Mouse (Mus musculus) CH12.LX (cell line): Measurements from ENCODE around the gene Cnbp. TPM values are rescaled to one million over a fixed set of nuclear protein-coding genes. Genes with fewer than 3 reads are reported as not detected.

Source experiments
- DNase-seq: peaks from one replicate; pipeline ENCODE4 v3.0.0-alpha.2; 2013; ENCODE audit errors: extremely low read depth
- H3K27ac ChIP-seq: 2 replicates; pipeline ENCODE4 v1.5.1; 2012; ENCODE audit warnings: low read depth, mild to moderate bottlenecking, control low read depth, moderate library complexity; ENCODE audit not compliant: insufficient read depth
- H3K27me3 ChIP-seq: replicated peaks from 2 replicates; pipeline ENCODE3; 2012; ENCODE audit warnings: inconsistent platforms
- H3K36me3 ChIP-seq, 2 experiments: replicated peaks in 1 of 2; 2 replicates each; pipeline versions ENCODE3 to v1.6.1; 2012; ENCODE audit warnings: inconsistent platforms in 1 of 2, low read length in 1 of 2, mild to moderate bottlenecking in 1 of 2, mixed read lengths in 1 of 2, moderate library complexity in 1 of 2; ENCODE audit not compliant: control insufficient read depth in 1 of 2, insufficient read depth in 1 of 2
- H3K4me1 ChIP-seq, 2 experiments: 2 replicates each; pipeline ENCODE4 v1.6.1; 2012; ENCODE audit warnings: inconsistent platforms in 1 of 2, moderate library complexity in 1 of 2; ENCODE audit not compliant: insufficient read depth in 2 of 2, control insufficient read depth in 1 of 2
- H3K4me2 ChIP-seq: 2 replicates; pipeline ENCODE4 v1.6.1; 2012; ENCODE audit warnings: low read depth, mild to moderate bottlenecking, control low read depth; ENCODE audit not compliant: poor library complexity, insufficient read depth, severe bottlenecking
- H3K4me3 ChIP-seq, 3 experiments: fragments of 150-350 bp in 1 of 3; sonication (generic) in 1 of 3; replicated peaks in 1 of 3; 2 replicates each; pipeline versions ENCODE3 to v1.5.1; 2011 to 2012; ENCODE audit warnings: low read depth in 2 of 3, low read length in 2 of 3, mild to moderate bottlenecking in 2 of 3, moderate library complexity in 2 of 3, control low read depth in 1 of 3, improper control_type of control experiment in 1 of 3, inconsistent platforms in 1 of 3, mixed read lengths in 1 of 3; ENCODE audit not compliant: poor library complexity in 1 of 3
- H3K79me2 ChIP-seq: replicated peaks from 2 replicates; pipeline ENCODE4 v1.6.1; 2012; ENCODE audit warnings: mild to moderate bottlenecking, moderate library complexity; ENCODE audit not compliant: control insufficient read depth, poor library complexity, insufficient read depth, severe bottlenecking; ENCODE audit errors: extremely low read depth
- H3K9ac ChIP-seq: 2 replicates; pipeline ENCODE4 v1.6.1; 2012; ENCODE audit warnings: low read depth, mild to moderate bottlenecking, control low read depth, moderate library complexity; ENCODE audit not compliant: insufficient read depth
- H3K9me3 ChIP-seq: replicated peaks from 2 replicates; pipeline ENCODE3; 2012; ENCODE audit warnings: low read length, inconsistent platforms, mixed read lengths
- BHLHE40 ChIP-seq: IDR thresholded peaks from 2 replicates; pipeline ENCODE4 v1.6.1; 2011; ENCODE audit warnings: mild to moderate bottlenecking, low read depth, low read length, improper control_type of control experiment
- CHD1 ChIP-seq: IDR thresholded peaks from 2 replicates; pipeline ENCODE4 v1.6.1; 2012; ENCODE audit warnings: low read depth, low read length, improper control_type of control experiment, inconsistent platforms
- CHD2 ChIP-seq: IDR thresholded peaks from 2 replicates; pipeline ENCODE4 v1.6.1; 2011; ENCODE audit warnings: low read length, improper control_type of control experiment
- CTCF ChIP-seq, 2 experiments: IDR thresholded peaks in 1 of 2; conservative IDR thresholded peaks in 1 of 2; 2 replicates each; pipeline ENCODE4 v1.5.1; 2011 to 2012; ENCODE audit warnings: low read depth in 2 of 2, low read length in 2 of 2, improper control_type of control experiment in 1 of 2, inconsistent platforms in 1 of 2, mild to moderate bottlenecking in 1 of 2, moderate library complexity in 1 of 2
- E2F4 ChIP-seq: IDR thresholded peaks from 2 replicates; pipeline ENCODE4 v1.6.1; 2011; ENCODE audit warnings: low read depth, low read length, improper control_type of control experiment; ENCODE audit not compliant: insufficient replicate concordance
- ELF1 ChIP-seq: IDR thresholded peaks from 2 replicates; pipeline ENCODE4 v1.6.1; 2014; ENCODE audit warnings: low read depth, mild to moderate bottlenecking, inconsistent platforms, low read length, improper control_type of control experiment
- EP300 ChIP-seq: IDR thresholded peaks from 2 replicates; pipeline ENCODE4 v1.6.1; 2011; ENCODE audit warnings: low read length, improper control_type of control experiment
- ETS1 ChIP-seq: conservative IDR thresholded peaks from 2 replicates; pipeline ENCODE4 v1.6.1; 2012; ENCODE audit warnings: low read depth, mild to moderate bottlenecking, inconsistent platforms, low read length, improper control_type of control experiment, moderate library complexity
- GABPA ChIP-seq: IDR thresholded peaks from 2 replicates; pipeline ENCODE4 v1.6.1; 2012; ENCODE audit warnings: low read depth, low read length, improper control_type of control experiment, inconsistent platforms; ENCODE audit not compliant: insufficient replicate concordance
- HCFC1 ChIP-seq: IDR thresholded peaks from 2 replicates; pipeline ENCODE4 v1.6.1; 2012; ENCODE audit warnings: low read depth, mild to moderate bottlenecking, inconsistent platforms, low read length, improper control_type of control experiment
- IRF4 ChIP-seq: IDR thresholded peaks from 2 replicates; pipeline ENCODE4 v1.6.1; 2014; ENCODE audit warnings: low read depth, mild to moderate bottlenecking, inconsistent platforms, low read length, improper control_type of control experiment
- JUN ChIP-seq: IDR thresholded peaks from 2 replicates; pipeline ENCODE4 v1.6.1; 2011; ENCODE audit warnings: low read depth, mild to moderate bottlenecking, low read length, improper control_type of control experiment, moderate library complexity; ENCODE audit not compliant: insufficient read depth
- JUND ChIP-seq: conservative IDR thresholded peaks from 2 replicates; pipeline ENCODE4 v1.6.1; 2011; ENCODE audit warnings: low read depth, low read length, improper control_type of control experiment
- KAT2A ChIP-seq: IDR thresholded peaks from 2 replicates; pipeline ENCODE4 v1.6.1; 2012; ENCODE audit warnings: low read length, improper control_type of control experiment, inconsistent platforms; ENCODE audit not compliant: insufficient replicate concordance
- MAFK ChIP-seq: IDR thresholded peaks from 2 replicates; pipeline ENCODE4 v1.6.1; 2011; ENCODE audit warnings: low read length, improper control_type of control experiment; ENCODE audit not compliant: insufficient replicate concordance
- MAX ChIP-seq: IDR thresholded peaks from 2 replicates; pipeline ENCODE4 v1.6.1; 2011; ENCODE audit warnings: low read length, improper control_type of control experiment
- MAZ ChIP-seq: IDR thresholded peaks from 2 replicates; pipeline ENCODE4 v1.6.1; 2012; ENCODE audit warnings: low read depth, mild to moderate bottlenecking, inconsistent platforms, low read length, improper control_type of control experiment, moderate library complexity
- MEF2A ChIP-seq: IDR thresholded peaks from 2 replicates; pipeline ENCODE4 v1.6.1; 2014; ENCODE audit warnings: low read depth, mild to moderate bottlenecking, inconsistent platforms, low read length, improper control_type of control experiment, borderline replicate concordance
- MXI1 ChIP-seq: IDR thresholded peaks from 2 replicates; pipeline ENCODE4 v1.6.1; 2011; ENCODE audit warnings: mild to moderate bottlenecking, low read depth, low read length, improper control_type of control experiment
- MYC ChIP-seq: IDR thresholded peaks from 2 replicates; pipeline ENCODE4 v1.6.1; 2011; ENCODE audit warnings: low read depth, mild to moderate bottlenecking, improper control_type of control experiment, low read length
- NELFE ChIP-seq: IDR thresholded peaks from 2 replicates; pipeline ENCODE4 v1.6.1; 2011; ENCODE audit warnings: low read depth, low read length, improper control_type of control experiment
- NRF1 ChIP-seq: IDR thresholded peaks from 2 replicates; pipeline ENCODE4 v1.6.1; 2014; ENCODE audit warnings: low read depth, mild to moderate bottlenecking, inconsistent platforms, low read length, improper control_type of control experiment, moderate library complexity
- PAX5 ChIP-seq: IDR thresholded peaks from 2 replicates; pipeline ENCODE4 v1.6.1; 2012; ENCODE audit warnings: low read length, inconsistent platforms, mixed read lengths
- POLR2A ChIP-seq: IDR thresholded peaks from 2 replicates; pipeline ENCODE4 v1.6.1; 2011; ENCODE audit warnings: low read depth, mild to moderate bottlenecking, improper control_type of control experiment, low read length
- POLR2AphosphoS2 ChIP-seq: IDR thresholded peaks from 2 replicates; pipeline ENCODE4 v1.6.1; 2011; ENCODE audit warnings: low read depth, low read length, improper control_type of control experiment
- RAD21 ChIP-seq: IDR thresholded peaks from 2 replicates; pipeline ENCODE4 v1.6.1; 2011; ENCODE audit warnings: low read depth, mild to moderate bottlenecking, low read length, improper control_type of control experiment, moderate library complexity
- RCOR1 ChIP-seq: conservative IDR thresholded peaks from 2 replicates; pipeline ENCODE4 v1.6.1; 2012; ENCODE audit warnings: low read depth, mild to moderate bottlenecking, inconsistent platforms, low read length, improper control_type of control experiment
- SIN3A ChIP-seq: IDR thresholded peaks from 2 replicates; pipeline ENCODE4 v1.6.1; 2012; ENCODE audit warnings: low read length, improper control_type of control experiment, inconsistent platforms
- SMC3 ChIP-seq: IDR thresholded peaks from 2 replicates; pipeline ENCODE4 v1.6.1; 2011; ENCODE audit warnings: low read depth, low read length, improper control_type of control experiment
- TBP ChIP-seq: conservative IDR thresholded peaks from 2 replicates; pipeline ENCODE4 v1.6.1; 2011; ENCODE audit warnings: low read depth, low read length, improper control_type of control experiment
- TCF12 ChIP-seq: IDR thresholded peaks from 2 replicates; pipeline ENCODE4 v1.6.1; 2014; ENCODE audit warnings: low read depth, mild to moderate bottlenecking, inconsistent platforms, low read length, improper control_type of control experiment
- UBTF ChIP-seq: IDR thresholded peaks from 2 replicates; pipeline ENCODE4 v1.6.1; 2012; ENCODE audit warnings: low read depth, mild to moderate bottlenecking, inconsistent platforms, low read length, improper control_type of control experiment, moderate library complexity
- USF1 ChIP-seq: IDR thresholded peaks from 2 replicates; pipeline ENCODE4 v1.6.1; 2014; ENCODE audit warnings: low read depth, mild to moderate bottlenecking, inconsistent platforms, low read length, improper control_type of control experiment
- USF2 ChIP-seq: conservative IDR thresholded peaks from 2 replicates; pipeline ENCODE4 v1.6.1; 2011; ENCODE audit warnings: low read depth, low read length, improper control_type of control experiment
- ZC3H11A ChIP-seq: IDR thresholded peaks from 2 replicates; pipeline ENCODE4 v1.6.1; 2012; ENCODE audit warnings: low read depth, mild to moderate bottlenecking, inconsistent platforms, low read length, improper control_type of control experiment
- ZMIZ1 ChIP-seq: IDR thresholded peaks from 2 replicates; pipeline ENCODE4 v1.6.1; 2012; ENCODE audit warnings: low read depth, mild to moderate bottlenecking, inconsistent platforms, low read length, improper control_type of control experiment
- dilution Hi-C: fragments of 300-500 bp; cut with MboI; formaldehyde crosslinking; loops from 2 replicates; pipeline ENCODE4 v1.14.3; 2020; ENCODE audit warnings: low sequenced_read_pairs; ENCODE audit not compliant: extremely low pct_unique_long_range_greater_than_20kb, extremely low pct_ligation_motif_present
- in situ Hi-C: fragments of 300-500 bp; cut with MboI; formaldehyde crosslinking; loops from 3 replicates; pipeline ENCODE4 v1.14.3; 2019; ENCODE audit warnings: low sequenced_read_pairs, low pct_ligation_motif_present, low pct_unique_long_range_greater_than_20kb, mixed read lengths
- polyA plus RNA-seq: library from polyadenylated mRNA; unstranded; fragments of >175 nt; gene quantifications from 2 replicates; pipeline ENCODE4 v1.2.1, GENCODE M21; 2012; ENCODE audit warnings: low read depth; ENCODE audit not compliant: insufficient read length
- total RNA-seq, 2 experiments: library from RNA; depleted of rRNA; stranded (reverse); fragments of 300-350 nt in 1 of 2; fragments of >200 nt in 1 of 2; gene quantifications; 2 replicates each; pipeline ENCODE4 v1.2.3; 2012 to 2014

Cnbp gene
- total and polyA plus RNA-seq, 3 experiments: 558 to 838 (median 649) TPM

GRCm38 (mm10) chr6:87810713-87811669 is 39.9 kb downstream of the Cnbp start:
- Histone ChIP-seq H3K27ac (peak overlapping the region; percentile 93), H3K4me3 (peak overlapping the region; percentile 75 to 94 (median 78)), H3K9me3 (no peaks in the 10 kb centered on the region), H3K27me3 (no peaks in the 10 kb centered on the region), H3K36me3 (peaks cover 12 to 41% of the 10 kb centered on the region in 2 experiments), H3K9ac (peak overlapping the region; percentile 87), H3K4me2 (peak overlapping the region; percentile 85), H3K79me2 (peaks cover 32% of the 10 kb centered on the region), H3K4me1 (peaks cover 13 to 56% of the 10 kb centered on the region in 2 experiments)
- in situ Hi-C loops: no loop called here
- no peak for TF ChIP-seq SMC3
- TF ChIP-seq PAX5: no peak
- no peak for TF ChIP-seq NELFE
- peak; percentile 46; the same call in 1 of the 2 replicates for TF ChIP-seq MEF2A
- TF ChIP-seq HCFC1: peak; percentile 34; the same call in 1 of the 2 replicates
- peak; percentile 61; the same call in 1 of the 2 replicates for TF ChIP-seq RCOR1
- no peak for TF ChIP-seq USF2
- no peak for TF ChIP-seq E2F4
- no peak; the same call in 1 of the 2 replicates for TF ChIP-seq RAD21
- peak; percentile 43; the same call in 1 of the 2 replicates for TF ChIP-seq MAZ
- no peak for TF ChIP-seq TBP
- TF ChIP-seq ETS1: peak; percentile 70
- peak; percentile 91 for TF ChIP-seq IRF4
- no peak; the same call in 1 of the 2 replicates for TF ChIP-seq USF1
- TF ChIP-seq JUN: no peak
- TF ChIP-seq POLR2A: peak; percentile 46; the same call in 1 of the 2 replicates
- TF ChIP-seq CHD1: 0 out of 2 replicates have a peak, but pooled peaks have one; percentile 62
- TF ChIP-seq GABPA: no peak
- peak; percentile 70 for TF ChIP-seq SIN3A
- peak; percentile 76 for TF ChIP-seq BHLHE40
- TF ChIP-seq NRF1: 0 out of 2 replicates have a peak, but pooled peaks have one; percentile 4
- peak; percentile 70 for TF ChIP-seq TCF12
- peak; percentile 57 for TF ChIP-seq UBTF
- no peak for TF ChIP-seq ZC3H11A
- TF ChIP-seq ZMIZ1: peak; percentile 21; the same call in 1 of the 2 replicates
- TF ChIP-seq MAX: 0 out of 2 replicates have a peak, but pooled peaks have one; percentile 33
- no peak for TF ChIP-seq MYC
- peak; percentile 26; the same call in 1 of the 2 replicates for TF ChIP-seq MAFK
- peak; percentile 90 for TF ChIP-seq CHD2
- TF ChIP-seq EP300: peak; percentile 53; the same call in 1 of the 2 replicates
- TF ChIP-seq CTCF (conservative IDR thresholded peaks at IDR 0.05 in 1 of 2, IDR thresholded peaks at IDR 0.05 in 1 of 2; ENCODE audit: low read depth in 2 of 2, low read length in 2 of 2): no peak
- TF ChIP-seq POLR2AphosphoS2: no peak
- peak; percentile 49 for TF ChIP-seq MXI1
- peak; percentile 46; the same call in 1 of the 2 replicates for TF ChIP-seq JUND
- peak; percentile 82 for TF ChIP-seq ELF1
- 0 out of 2 replicates have a peak, but pooled peaks have one; percentile 27 for TF ChIP-seq KAT2A
- DNase-seq: peak; percentile 88
- dilution Hi-C loops: no loop called here
